Mouse (Mus musculus) midbrain, embryonic 11.5 days (tissue): ENCODE data around the gene Slc5a11. TPM values are rescaled to one million over a fixed set of nuclear protein-coding genes. Genes with fewer than 3 reads are reported as not detected.

Source experiments
- ATAC-seq: fragments of 200-750 bp; cut with Nextera tagmentation; 2 replicates; pipeline ENCODE4 v1.8.0; 2017; ENCODE audit warnings: moderate TSS enrichment, moderate library complexity; ENCODE audit not compliant: low FRiP score
- DNase-seq: peaks from one replicate; pipeline ENCODE4 v3.0.0; 2015; ENCODE audit warnings: low spot score; ENCODE audit errors: missing footprints
- H3K27ac ChIP-seq: fragments of 300-500 bp; sonication (generic); 2 replicates; pipeline ENCODE4 v1.5.1; 2014; ENCODE audit warnings: low read depth, low read length
- H3K27me3 ChIP-seq: fragments of 300-500 bp; sonication (generic); 2 replicates; pipeline ENCODE4 v1.6.1; 2014; ENCODE audit warnings: mild to moderate bottlenecking, low read length, moderate library complexity, mixed read lengths; ENCODE audit not compliant: control insufficient read depth, insufficient read depth
- H3K36me3 ChIP-seq: fragments of 300-500 bp; sonication (generic); 2 replicates; pipeline ENCODE4 v1.6.1; 2014; ENCODE audit warnings: mild to moderate bottlenecking, low read length, moderate library complexity, mixed read lengths; ENCODE audit not compliant: control insufficient read depth, insufficient read depth
- H3K4me1 ChIP-seq: fragments of 300-500 bp; sonication (generic); 2 replicates; pipeline ENCODE4 v1.6.1; 2014; ENCODE audit warnings: low read length; ENCODE audit not compliant: control insufficient read depth, insufficient read depth
- H3K4me2 ChIP-seq: fragments of 300-500 bp; sonication (generic); 2 replicates; pipeline ENCODE4 v1.6.1; 2014; ENCODE audit warnings: mild to moderate bottlenecking, moderate library complexity
- H3K4me3 ChIP-seq: fragments of 300-500 bp; sonication (generic); 2 replicates; pipeline ENCODE4 v1.5.1; 2014; ENCODE audit warnings: low read depth, low read length
- H3K9ac ChIP-seq: fragments of 300-500 bp; sonication (generic); 2 replicates; pipeline ENCODE4 v1.6.1; 2014; ENCODE audit warnings: low read length
- H3K9me3 ChIP-seq: fragments of 300-500 bp; sonication (generic); 2 replicates; pipeline ENCODE4 v1.6.1; 2016; ENCODE audit warnings: low read length; ENCODE audit not compliant: control insufficient read depth
- WGBS: fragments of 180-500 bp; shearing (Covaris S2); extraction: QIAGEN DNeasy Blood & Tissue Kit; methylation state at CpG from one replicate; pipeline ENCODE4 v1.1.7; 2014; 5-methylcytosine and 5-hydroxymethylcytosine counted together
- polyA plus RNA-seq: library from polyadenylated mRNA; unstranded; fragments of >200 nt; fragmentation: Nextera tagmentation; extraction: Ambion mirVana; gene quantifications from 2 replicates; pipeline ENCODE4 v1.2.1, GENCODE M21; 2014

Slc5a11 gene
- polyA plus RNA-seq, 1 experiment from 2014 or later = 0.07 TPM

- no peak overlapping the region for H3K4me3 ChIP-seq
- no peaks in the 10 kb centered on the region for H3K36me3 ChIP-seq
- DNase-seq = no peak
- no peak for ATAC-seq
- no peaks in the 10 kb centered on the region for H3K9me3 ChIP-seq
- no peak overlapping the region for H3K9ac ChIP-seq
- no peak overlapping the region for H3K27ac ChIP-seq
- no peaks in the 10 kb centered on the region for H3K4me1 ChIP-seq
- WGBS = 85% methylated on average over 9 of the region's 9 CpGs
- H3K27me3 ChIP-seq = no peaks in the 10 kb centered on the region
- H3K4me2 ChIP-seq = no peak overlapping the region
Measured at GRCm38 (mm10) chr7:123200722-123201121, 13.9 kb upstream of the Slc5a11 start.

GRCm38 (mm10) chr7:123205261-123205660 lies 9.3 kb upstream of the Slc5a11 start:
- no peak overlapping the region for H3K4me3 ChIP-seq
- H3K4me2 ChIP-seq = no peak overlapping the region
- 34% methylated on average over 14 of the region's 14 CpGs for WGBS
- no peak overlapping the region for H3K27ac ChIP-seq
- no peaks in the 10 kb centered on the region for H3K9me3 ChIP-seq
- no peaks in the 10 kb centered on the region for H3K36me3 ChIP-seq
- ATAC-seq (no peak), DNase-seq (peak; percentile 90)
- no peaks in the 10 kb centered on the region for H3K4me1 ChIP-seq
- H3K27me3 ChIP-seq = no peaks in the 10 kb centered on the region
- no peak overlapping the region for H3K9ac ChIP-seq

GRCm38 (mm10) chr7:123207561-123207960 lies 7.0 kb upstream of the Slc5a11 start:
- Histone ChIP-seq H3K9ac (no peak overlapping the region), H3K4me2 (no peak overlapping the region), H3K36me3 (no peaks in the 10 kb centered on the region), H3K9me3 (no peaks in the 10 kb centered on the region), H3K4me1 (no peaks in the 10 kb centered on the region), H3K27ac (no peak overlapping the region), H3K27me3 (no peaks in the 10 kb centered on the region), H3K4me3 (no peak overlapping the region)
- WGBS = 78% methylated on average over 6 of the region's 6 CpGs
- ATAC-seq (no peak), DNase-seq (peak; percentile 65)

GRCm38 (mm10) chr7:123209864-123210263 lies 4.7 kb upstream of the Slc5a11 start:
- DNase-seq = peak; percentile 60
- Histone ChIP-seq H3K27me3 (no peaks in the 10 kb centered on the region), H3K9me3 (no peaks in the 10 kb centered on the region), H3K9ac (no peak overlapping the region), H3K4me2 (no peak overlapping the region), H3K4me1 (peaks cover 8% of the 10 kb centered on the region), H3K27ac (no peak overlapping the region), H3K36me3 (no peaks in the 10 kb centered on the region), H3K4me3 (no peak overlapping the region)
- 77% methylated on average over 9 of the region's 9 CpGs for WGBS
- ATAC-seq = no peak

GRCm38 (mm10) chr7:123211461-123211860 lies 3.1 kb upstream of the Slc5a11 start:
- H3K4me1 ChIP-seq = peaks cover 8% of the 10 kb centered on the region
- no peak overlapping the region for H3K4me3 ChIP-seq
- H3K4me2 ChIP-seq = no peak overlapping the region
- WGBS = 50% methylated on average over 5 of the region's 5 CpGs
- no peaks in the 10 kb centered on the region for H3K9me3 ChIP-seq
- no peaks in the 10 kb centered on the region for H3K36me3 ChIP-seq
- ATAC-seq = no peak
- H3K27ac ChIP-seq = no peak overlapping the region
- no peaks in the 10 kb centered on the region for H3K27me3 ChIP-seq
- DNase-seq = no peak
- H3K9ac ChIP-seq = no peak overlapping the region

- H3K9ac ChIP-seq = no peak overlapping the region
- H3K4me3 ChIP-seq = no peak overlapping the region
- 87% methylated on average over 5 of the region's 5 CpGs for WGBS
- no peak overlapping the region for H3K4me2 ChIP-seq
- DNase-seq (no peak), ATAC-seq (no peak)
- no peaks in the 10 kb centered on the region for H3K27me3 ChIP-seq
- H3K27ac ChIP-seq = no peak overlapping the region
- H3K9me3 ChIP-seq = no peaks in the 10 kb centered on the region
- no peaks in the 10 kb centered on the region for H3K36me3 ChIP-seq
- peaks cover 8% of the 10 kb centered on the region for H3K4me1 ChIP-seq
Measured at GRCm38 (mm10) chr7:123212316-123212715, 2.3 kb upstream of the Slc5a11 start.

- Histone ChIP-seq H3K27ac (no peak overlapping the region), H3K4me2 (no peak overlapping the region), H3K9ac (no peak overlapping the region), H3K9me3 (no peaks in the 10 kb centered on the region), H3K4me3 (no peak overlapping the region), H3K36me3 (no peaks in the 10 kb centered on the region), H3K27me3 (no peaks in the 10 kb centered on the region), H3K4me1 (peaks cover 8% of the 10 kb centered on the region)
- ATAC-seq (no peak), DNase-seq (no peak)
- WGBS = 83% methylated on average over 2 of the region's 2 CpGs
Measured at GRCm38 (mm10) chr7:123215138-123215537, 558 bp downstream of the Slc5a11 start.

- ATAC-seq = no peak
- no peak for DNase-seq
- Histone ChIP-seq H3K9me3 (no peaks in the 10 kb centered on the region), H3K4me2 (no peak overlapping the region), H3K9ac (no peak overlapping the region), H3K27me3 (no peaks in the 10 kb centered on the region), H3K27ac (no peak overlapping the region), H3K4me3 (no peak overlapping the region), H3K36me3 (no peaks in the 10 kb centered on the region), H3K4me1 (peaks cover 8% of the 10 kb centered on the region)
- WGBS = 77% methylated on average over 7 of the region's 7 CpGs
Measured at GRCm38 (mm10) chr7:123217448-123218354, 3.1 kb downstream of the Slc5a11 start.

- Histone ChIP-seq H3K9ac (peak overlapping the region; percentile 27; the same call in 1 of the 2 replicates), H3K4me1 (peaks cover 8% of the 10 kb centered on the region), H3K36me3 (no peaks in the 10 kb centered on the region), H3K27ac (peak overlapping the region; percentile 40; the same call in 1 of the 2 replicates), H3K27me3 (no peaks in the 10 kb centered on the region), H3K9me3 (no peaks in the 10 kb centered on the region), H3K4me2 (no peak overlapping the region), H3K4me3 (no peak overlapping the region)
- DNase-seq = no peak
- peak; percentile 74 for ATAC-seq
- WGBS = 16% methylated on average over 6 of the region's 6 CpGs
Measured at GRCm38 (mm10) chr7:123218620-123219019, 4.0 kb downstream of the Slc5a11 start.
